Mouse (Mus musculus) R1 (cell line): Measurements from ENCODE around the gene Lmod1.

Experiments
- DNase-seq: peaks from one replicate; pipeline ENCODE4 v3.0.0-alpha.2; 2018; ENCODE audit warnings: low read depth, low spot score

Lmod1 gene

DNA sequence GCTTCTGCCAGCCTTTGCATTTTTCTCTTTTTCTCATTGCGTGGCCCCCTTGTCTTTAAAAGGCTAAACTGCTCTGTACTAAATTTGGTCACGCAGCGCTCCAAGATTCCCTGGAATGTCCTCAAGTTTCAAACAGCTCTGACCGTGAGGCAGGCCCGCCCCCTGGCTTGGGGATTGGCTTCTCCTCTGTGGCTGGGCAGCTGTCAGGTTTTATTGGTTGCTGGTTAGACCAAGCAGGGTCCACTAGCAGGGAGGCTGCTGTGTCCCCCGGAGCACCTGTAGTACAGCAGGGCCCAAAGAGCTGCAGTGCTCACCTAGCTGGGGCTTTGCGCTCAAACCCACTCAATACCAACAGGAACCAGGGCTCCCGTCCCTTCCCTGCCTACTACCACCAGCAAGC lies at the start of gene Lmod1:
TSS of gene Lmod1 (plus strand) at position 237 of the 400 bp plus-strand sequence.
- DNase-seq, result peak; percentile 53

DNA sequence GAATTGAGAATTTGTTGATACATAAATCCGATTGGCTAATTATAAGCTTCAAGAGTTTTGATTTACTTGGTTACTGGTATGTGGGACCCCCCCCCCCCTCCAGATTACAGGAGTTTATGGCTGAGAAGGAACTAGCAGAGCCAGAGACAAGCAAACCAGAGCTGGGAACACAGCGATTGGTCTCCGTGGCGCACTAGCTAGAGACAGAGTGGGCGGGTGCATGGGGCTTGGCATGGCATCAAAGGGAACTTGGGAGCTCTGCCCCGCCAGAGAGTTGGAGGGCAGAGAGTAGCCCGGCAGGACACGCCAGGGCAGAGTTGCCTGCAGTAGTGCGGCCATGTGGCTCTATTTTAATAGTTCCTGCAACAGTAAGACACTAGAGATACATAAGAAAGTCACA lies 44.0 kb upstream of the Lmod1 start:
- DNase-seq, result peak; percentile 39

- no peak for DNase-seq
Observed at GRCm38 (mm10) chr1:135281841-135282240, 42.8 kb upstream of the Lmod1 start.

- no peak for DNase-seq
Observed at GRCm38 (mm10) chr1:135282536-135283286, 41.9 kb upstream of the Lmod1 start.

DNA sequence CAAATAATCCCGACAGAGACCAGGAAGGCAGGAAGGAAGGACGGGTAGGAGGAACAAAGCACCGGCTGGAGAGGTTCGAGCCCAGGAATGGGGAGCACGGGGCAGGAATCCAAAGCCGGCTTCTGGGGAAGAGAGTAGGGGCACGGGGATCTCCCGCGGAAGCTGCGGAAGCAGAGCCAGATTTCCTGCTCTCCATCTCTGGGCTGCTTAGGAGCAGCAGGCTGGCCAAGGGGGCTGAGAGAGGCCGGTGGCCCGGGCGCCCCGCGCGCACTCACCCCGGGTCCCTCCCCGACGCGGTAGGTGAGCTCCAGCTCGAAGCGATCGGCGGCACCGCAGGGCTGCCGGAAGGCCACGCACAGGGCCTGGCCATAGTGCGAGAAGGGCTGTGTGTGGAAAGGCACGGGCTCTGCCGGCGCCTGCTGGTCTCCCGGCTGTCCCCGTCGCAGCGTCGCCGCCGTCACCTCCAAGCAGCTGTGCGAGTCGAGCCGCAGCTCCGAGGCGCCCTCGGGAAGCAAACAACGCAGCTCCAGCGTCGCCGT lies 41.3 kb upstream of the Lmod1 start:
- peak; percentile 70 for DNase-seq

- peak; percentile 86 for DNase-seq
Observed at GRCm38 (mm10) chr1:135283826-135284291, 40.7 kb upstream of the Lmod1 start, which contains the start of gene Rnpep. Rnpep (minus strand) TSS chr1:135284084.

DNA sequence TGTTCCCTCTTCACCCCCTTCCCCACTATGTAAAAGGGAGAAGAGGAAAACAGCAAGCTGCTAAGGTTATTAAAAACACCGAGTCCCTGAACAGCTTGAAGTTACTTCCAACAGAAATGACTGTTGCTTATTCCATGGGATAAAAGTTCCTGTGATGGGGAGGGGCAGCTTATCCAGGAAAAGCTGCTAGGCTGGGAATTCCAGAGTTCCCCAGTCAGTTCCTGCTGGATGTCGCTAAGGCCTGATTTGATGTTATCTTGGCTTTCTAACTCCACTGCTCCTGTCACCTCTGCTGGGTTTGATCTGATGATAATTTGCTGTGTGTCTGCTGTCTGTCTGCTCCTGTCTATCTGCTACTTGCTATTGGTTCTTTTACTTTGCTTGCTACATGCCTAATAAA lies 38.3 kb upstream of the Lmod1 start:
- no peak for DNase-seq

GRCm38 (mm10) chr1:135290908-135291307 lies 33.7 kb upstream of the Lmod1 start:
- DNase-seq, result no peak

DNA sequence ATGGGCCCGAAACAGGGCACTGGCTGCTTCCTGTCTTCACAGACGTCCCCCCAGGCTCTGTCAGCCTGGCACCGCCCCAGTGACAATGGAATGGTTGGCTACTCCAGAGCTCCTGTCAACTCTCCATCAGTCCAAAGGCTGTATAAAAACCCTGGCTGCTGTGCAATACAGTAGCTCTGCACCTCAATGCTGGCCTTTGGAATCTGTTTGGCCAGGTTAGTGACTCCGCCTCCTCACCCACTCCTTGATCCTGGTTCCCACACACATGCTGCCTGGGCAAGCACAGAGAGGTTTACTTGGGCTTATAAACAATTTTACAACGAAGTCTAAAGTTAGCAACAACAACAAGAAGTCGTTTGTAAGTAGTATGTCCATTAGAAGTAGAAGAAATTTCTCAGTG lies 13.3 kb upstream of the Lmod1 start:
- peak; percentile 39 for DNase-seq

GRCm38 (mm10) chr1:135312201-135312600 lies 12.4 kb upstream of the Lmod1 start:
- DNase-seq, result no peak

GRCm38 (mm10) chr1:135313284-135314031 lies 11.1 kb upstream of the Lmod1 start, which contains the start of gene Timm17a:
Timm17a (minus strand) TSS chr1:135313778.
- peak; percentile 97 for DNase-seq

DNA sequence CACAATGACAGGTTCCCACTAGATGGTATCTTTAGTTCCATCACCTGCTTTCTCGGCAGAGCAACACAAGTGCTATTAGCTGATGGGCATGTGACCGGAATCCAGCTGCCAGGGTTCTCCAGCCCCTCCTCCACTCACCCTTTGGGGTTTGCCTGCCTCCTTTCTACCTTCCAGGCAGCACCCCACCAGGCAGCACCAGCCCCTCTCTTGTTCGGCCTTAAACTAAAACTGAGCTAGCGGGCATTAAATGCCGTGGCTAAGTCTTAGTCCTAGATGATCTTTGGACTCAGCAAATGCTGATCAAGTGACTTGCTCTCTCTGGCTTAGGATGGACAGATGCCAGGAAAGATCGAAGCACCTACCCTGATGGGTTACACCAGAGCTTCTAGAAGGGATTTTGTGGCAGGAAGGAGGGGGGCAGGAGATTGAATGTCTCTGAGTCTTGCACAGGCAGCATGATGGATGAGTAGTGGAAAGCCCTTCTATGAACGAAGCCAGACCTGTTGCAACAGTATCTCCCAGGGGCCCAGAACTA lies 1.2 kb upstream of the Lmod1 start:
- DNase-seq, result no peak

DNA sequence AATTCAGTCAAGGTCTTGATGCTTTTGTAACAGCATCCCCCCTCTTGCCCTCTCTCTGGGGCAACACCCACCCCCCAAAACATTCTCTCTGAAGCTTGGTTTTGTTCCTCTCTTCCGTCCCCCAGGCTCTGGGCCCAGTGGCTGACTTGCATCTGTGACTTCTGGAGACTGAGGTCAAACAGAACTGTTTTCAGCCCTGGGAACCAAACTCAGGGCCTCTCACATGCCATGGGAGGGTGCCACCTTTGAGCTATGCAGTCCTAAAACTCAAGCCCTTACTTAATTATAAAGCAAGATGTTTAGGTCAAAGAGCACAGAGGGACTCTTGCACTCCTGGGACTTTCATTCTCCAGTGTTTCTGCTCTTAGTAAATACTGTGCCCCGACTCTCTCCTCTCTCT lies 1.3 kb downstream of the Lmod1 start:
- DNase-seq, result no peak

GRCm38 (mm10) chr1:135328368-135328767 lies 3.8 kb downstream of the Lmod1 start:
- no peak for DNase-seq

DNA sequence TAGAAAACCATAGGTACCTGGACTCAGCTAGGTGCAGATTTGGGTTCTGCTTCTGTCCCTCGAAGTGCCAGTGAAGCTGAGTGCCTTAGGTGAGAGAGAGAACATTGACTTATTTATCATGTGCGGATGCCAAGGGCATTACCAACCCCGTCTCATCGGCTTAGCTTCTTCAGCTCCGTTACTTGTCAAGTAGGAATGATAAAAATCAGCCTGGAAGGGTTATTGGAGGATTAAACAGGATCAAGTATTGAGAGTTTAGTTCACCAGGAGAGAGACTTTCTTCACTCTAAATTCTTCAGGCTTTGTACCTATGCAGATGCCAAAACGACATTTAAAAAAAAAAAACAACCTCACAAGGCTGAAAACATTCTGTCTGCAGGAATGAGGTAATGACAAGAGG lies 6.0 kb downstream of the Lmod1 start:
- no peak for DNase-seq

DNA sequence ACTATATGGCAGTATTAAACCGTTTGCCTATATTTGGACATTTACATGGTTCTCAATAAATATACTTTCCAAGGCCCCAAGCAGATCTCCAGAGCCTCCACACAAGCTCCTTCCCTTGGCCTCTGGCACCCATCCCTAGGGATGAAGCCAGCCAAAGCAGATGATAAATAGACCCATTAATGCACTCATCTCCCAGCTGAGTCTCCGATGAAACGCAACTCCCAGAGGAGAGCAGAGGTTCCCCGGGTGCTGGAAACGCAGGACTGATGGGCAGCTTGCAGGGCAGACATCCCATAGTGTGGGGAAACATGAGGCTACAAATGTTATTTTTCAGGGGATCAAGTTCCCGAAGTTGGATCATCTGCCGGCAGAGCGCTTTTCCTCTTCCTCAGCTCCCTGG lies 17.3 kb downstream of the Lmod1 start:
- DNase-seq, result no peak

GRCm38 (mm10) chr1:135344026-135344425 lies 19.4 kb downstream of the Lmod1 start:
- DNase-seq, result peak; percentile 49

GRCm38 (mm10) chr1:135346891-135347290 lies 22.3 kb downstream of the Lmod1 start:
- DNase-seq, result no peak

DNA sequence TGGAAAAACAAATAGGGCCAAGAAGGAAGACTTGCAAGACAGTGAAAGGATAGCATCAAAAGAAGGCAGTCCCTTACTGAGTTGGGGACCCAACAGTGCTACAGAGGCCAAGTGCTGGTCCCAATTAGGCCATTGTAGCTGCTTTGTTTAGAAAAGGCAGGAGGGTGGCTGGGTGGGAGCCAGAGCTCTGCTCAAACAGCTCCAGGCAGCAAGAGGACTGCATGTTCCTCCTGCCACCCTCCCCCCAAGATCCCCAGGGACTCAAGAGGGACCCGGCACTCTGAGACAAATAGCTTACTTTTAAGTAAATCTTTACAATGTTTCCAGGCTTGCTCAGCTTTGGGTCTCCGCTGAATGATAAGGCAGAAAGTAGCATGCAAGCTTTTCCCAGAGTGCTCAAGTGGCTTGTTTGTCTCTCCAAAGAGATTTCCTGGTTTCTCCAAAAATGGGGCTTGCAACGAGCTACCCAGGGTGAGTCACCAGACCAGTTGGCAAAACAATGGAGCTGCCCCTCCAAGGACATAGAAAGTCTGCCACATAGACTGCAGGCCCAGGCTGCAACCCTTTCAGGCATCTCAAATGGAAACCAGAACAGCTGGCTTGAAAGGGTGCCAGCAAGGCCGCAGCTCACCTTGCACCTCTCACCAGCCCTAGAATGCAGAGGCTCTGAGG lies 23.0 kb downstream of the Lmod1 start:
- no peak for DNase-seq

- DNase-seq, result no peak
Observed at GRCm38 (mm10) chr1:135351953-135352352, 27.3 kb downstream of the Lmod1 start.

- DNase-seq, result peak; percentile 33
Observed at GRCm38 (mm10) chr1:135359071-135359470, 34.5 kb downstream of the Lmod1 start.

GRCm38 (mm10) chr1:135361491-135361890 lies 36.9 kb downstream of the Lmod1 start:
- no peak for DNase-seq
